Mouse (Mus musculus): ENCODE measurements around the gene Ntrk3.

Gene Ntrk3

GRCm38 (mm10) chr7:78297290-78297689 is 440.5 kb downstream of the Ntrk3 start:
- no peak for DNase-seq

- no peak for DNase-seq
These were observed 443.5 kb downstream of the Ntrk3 start for GRCm38 (mm10) chr7:78294322-78294721.

- DNase-seq, result no peak
These were observed 447.6 kb downstream of the Ntrk3 start for GRCm38 (mm10) chr7:78290186-78290585.

GRCm38 (mm10) chr7:78286516-78287238 is 451.1 kb downstream of the Ntrk3 start:
- DNase-seq, result no peak

GRCm38 (mm10) chr7:78269506-78270250 is 468.1 kb downstream of the Ntrk3 start:
- no peak for DNase-seq

- peak; percentile 61 for DNase-seq
These were observed 470.3 kb downstream of the Ntrk3 start for GRCm38 (mm10) chr7:78267461-78268007.

GRCm38 (mm10) chr7:78264432-78265002 is 473.3 kb downstream of the Ntrk3 start:
- DNase-seq, result peak; percentile 56

- no peak for DNase-seq
These were observed 476.2 kb downstream of the Ntrk3 start for GRCm38 (mm10) chr7:78261420-78262125.

GRCm38 (mm10) chr7:78258151-78258550 is 479.7 kb downstream of the Ntrk3 start:
- peak; percentile 29 for DNase-seq

- no peak for DNase-seq
These were observed 483.9 kb downstream of the Ntrk3 start for GRCm38 (mm10) chr7:78253777-78254385.

GRCm38 (mm10) chr7:78248119-78248642 is 489.6 kb downstream of the Ntrk3 start:
- no peak for DNase-seq

GRCm38 (mm10) chr7:78239012-78239411 is 498.8 kb downstream of the Ntrk3 start:
- no peak for DNase-seq

- DNase-seq, result no peak
These were observed 516.1 kb downstream of the Ntrk3 start for GRCm38 (mm10) chr7:78221668-78222067.

- DNase-seq, result peak; percentile 53
These were observed 516.9 kb downstream of the Ntrk3 start for GRCm38 (mm10) chr7:78220949-78221348.

GRCm38 (mm10) chr7:78190931-78191653 is 546.7 kb downstream of the Ntrk3 start:
- peak; percentile 53 for DNase-seq

- peak; percentile 38 for DNase-seq
These were observed 552.2 kb downstream of the Ntrk3 start for GRCm38 (mm10) chr7:78185578-78185977.

- peak; percentile 55 for DNase-seq
These were observed 554.4 kb downstream of the Ntrk3 start for GRCm38 (mm10) chr7:78183396-78183795.

GRCm38 (mm10) chr7:78179996-78180665 is 557.7 kb downstream of the Ntrk3 start:
- DNase-seq, result no peak

GRCm38 (mm10) chr7:78172267-78172955 is 565.4 kb downstream of the Ntrk3 start:
- DNase-seq, result no peak

- DNase-seq, result no peak
These were observed 572.3 kb downstream of the Ntrk3 start for GRCm38 (mm10) chr7:78165466-78165865.

All from lung, postnatal 10 days (tissue).